Mouse (Mus musculus): ENCODE measurements around the gene Ctsf. TPM values are rescaled to one million over a fixed set of nuclear protein-coding genes. Genes with fewer than 3 reads are reported as not detected.

Gene Ctsf
- polyA plus RNA-seq (2014; fragmentation: Illumina TruSeq; extraction: RNeasy Lipid Tissue Mini Kit (QIAGEN cat#74804); ENCODE audit: low read depth, low replicate concordance), result 13.0 TPM

GRCm38 (mm10) chr19:4854552-4855469 lies at the start of gene Ctsf:
TSS of gene Ctsf (plus strand) at chr19:4855130.

DNA sequence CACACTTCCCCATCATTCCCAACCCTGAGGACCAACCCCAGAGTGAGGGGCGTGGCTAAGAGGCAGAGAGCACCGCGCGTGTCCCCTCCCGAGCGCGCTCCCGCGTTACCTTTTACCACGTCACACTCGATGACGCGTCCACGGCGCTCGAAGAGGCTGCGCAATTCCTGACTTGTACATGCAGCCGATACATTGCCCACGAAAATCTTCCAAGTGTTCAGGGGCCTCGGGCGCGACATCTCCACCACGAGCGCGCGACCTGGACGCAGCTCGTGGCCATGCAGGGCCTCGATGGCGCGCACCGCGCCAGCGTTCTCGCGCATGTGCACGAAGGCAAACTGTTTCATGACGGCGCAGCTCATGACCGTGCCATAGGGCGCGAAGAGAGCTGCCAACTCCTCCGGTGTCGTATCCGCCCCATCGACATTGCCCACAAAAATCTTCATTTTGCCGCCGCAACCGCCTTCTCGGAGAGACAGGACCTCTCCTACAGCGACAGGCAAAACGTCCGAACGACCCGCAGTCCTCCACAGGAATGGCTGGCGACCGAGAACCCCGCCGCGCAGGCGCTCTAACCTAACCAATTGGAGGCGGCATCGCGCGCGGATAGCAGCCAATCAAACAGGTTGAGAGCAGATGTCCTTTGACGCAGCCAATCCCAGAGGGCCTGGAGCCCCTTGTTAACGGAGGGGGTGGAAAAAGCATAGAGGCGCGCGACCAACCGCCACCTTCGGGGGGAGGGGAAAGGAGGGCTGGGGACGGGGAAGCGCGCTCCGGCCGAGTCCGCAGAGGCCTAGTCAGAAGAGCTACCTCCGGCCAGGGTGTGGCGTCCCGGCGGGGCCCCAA lies 43.6 kb upstream of the Ctsf start, which contains the start of the genes Gm21992 and Rbm14:
Gm21992 (minus strand) TSS at position 550 of the 846 bp plus-strand sequence.
Rbm14 (minus strand) TSS at position 572 of the 846 bp plus-strand sequence.

GRCm38 (mm10) chr19:4839149-4839548 lies 15.8 kb upstream of the Ctsf start, which contains the start of the genes Ccs and Ccdc87:
TSS of gene Ccs (minus strand) at chr19:4839332.
TSS of gene Ccdc87 (plus strand) at chr19:4839366.

GRCm38 (mm10) chr19:4877785-4878184 lies 22.9 kb downstream of the Ctsf start, which contains the start of gene Actn3:
TSS of gene Actn3 (minus strand) at chr19:4877909.

GRCm38 (mm10) chr19:4878405-4879323 lies 23.7 kb downstream of the Ctsf start, which contains the start of gene Zdhhc24:
TSS of gene Zdhhc24 (plus strand) at chr19:4878668.

DNA sequence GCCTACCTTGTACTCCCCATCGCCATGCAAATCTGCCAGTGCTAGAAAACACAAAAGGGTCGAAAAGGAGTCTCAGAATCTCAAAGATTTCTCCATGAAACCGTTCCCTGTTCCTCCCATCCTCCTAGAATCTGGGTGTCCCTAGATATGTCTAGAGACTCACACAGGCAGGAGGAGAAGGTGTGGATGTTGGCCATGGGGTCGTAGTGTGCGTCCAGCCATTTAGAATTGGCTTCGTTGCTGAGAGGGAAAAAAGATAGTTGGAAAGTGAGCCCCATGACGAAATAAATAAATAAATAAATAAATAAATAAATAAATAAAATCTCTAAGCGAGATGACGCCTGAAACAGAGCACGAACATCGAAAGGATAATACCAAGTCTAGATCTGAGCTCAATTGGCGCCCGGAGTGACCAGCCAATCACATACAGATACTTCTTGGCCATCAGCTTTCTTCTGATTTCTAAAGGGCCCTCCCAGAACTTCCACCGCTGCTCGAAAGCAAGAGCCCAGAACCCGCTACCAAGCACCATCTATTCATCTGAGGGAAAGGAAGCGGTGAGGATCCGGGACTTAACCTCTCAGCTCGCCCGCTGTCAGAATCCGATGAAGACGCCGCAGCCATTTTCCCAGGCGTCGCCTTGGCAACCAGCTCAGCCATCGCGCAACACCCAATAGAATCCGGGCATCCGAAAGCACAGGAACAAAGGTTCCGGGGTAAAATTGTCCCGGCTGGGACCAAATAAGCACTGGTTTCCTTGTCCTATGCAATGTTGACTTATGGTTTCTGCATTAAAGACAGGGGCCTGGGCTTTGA lies 51.3 kb downstream of the Ctsf start, which contains the start of gene Bbs1:
Bbs1 (minus strand) TSS at position 650 of the 816 bp plus-strand sequence.

Other genes starting within 250 kb of the Ctsf start
- gene Lrfn4, start 239.5 kb upstream of the Ctsf start, polyA plus RNA-seq (2014; fragmentation: Illumina TruSeq; extraction: RNeasy Lipid Tissue Mini Kit (QIAGEN cat#74804); ENCODE audit: low read depth, low replicate concordance), result not detected
- gene Rce1, start 229.5 kb upstream of the Ctsf start, polyA plus RNA-seq (2014; fragmentation: Illumina TruSeq; extraction: RNeasy Lipid Tissue Mini Kit (QIAGEN cat#74804); ENCODE audit: low read depth, low replicate concordance), result 1.7 TPM
- 0.19 TPM for gene Gm960, start 156.5 kb upstream of the Ctsf start, polyA plus RNA-seq (2014; fragmentation: Illumina TruSeq; extraction: RNeasy Lipid Tissue Mini Kit (QIAGEN cat#74804); ENCODE audit: low read depth, low replicate concordance)
- gene Sptbn2, start 144.0 kb upstream of the Ctsf start, polyA plus RNA-seq (2014; fragmentation: Illumina TruSeq; extraction: RNeasy Lipid Tissue Mini Kit (QIAGEN cat#74804); ENCODE audit: low read depth, low replicate concordance), result 2.0 TPM
- gene Rbm4b, start 98.6 kb upstream of the Ctsf start, polyA plus RNA-seq (2014; fragmentation: Illumina TruSeq; extraction: RNeasy Lipid Tissue Mini Kit (QIAGEN cat#74804); ENCODE audit: low read depth, low replicate concordance), result 11.6 TPM
- 5.6 TPM for gene Rbm4, start 61.2 kb upstream of the Ctsf start, polyA plus RNA-seq (2014; fragmentation: Illumina TruSeq; extraction: RNeasy Lipid Tissue Mini Kit (QIAGEN cat#74804); ENCODE audit: low read depth, low replicate concordance)
- gene Gm21992, start 43.5 kb upstream of the Ctsf start, polyA plus RNA-seq (2014; fragmentation: Illumina TruSeq; extraction: RNeasy Lipid Tissue Mini Kit (QIAGEN cat#74804); ENCODE audit: low read depth, low replicate concordance), result 14.7 TPM
- 1.9 TPM for gene Rbm14, start 43.5 kb upstream of the Ctsf start, polyA plus RNA-seq (2014; fragmentation: Illumina TruSeq; extraction: RNeasy Lipid Tissue Mini Kit (QIAGEN cat#74804); ENCODE audit: low read depth, low replicate concordance)
- gene Ccs, start 15.8 kb upstream of the Ctsf start, polyA plus RNA-seq (2014; fragmentation: Illumina TruSeq; extraction: RNeasy Lipid Tissue Mini Kit (QIAGEN cat#74804); ENCODE audit: low read depth, low replicate concordance), result 17.2 TPM
- not detected for gene Ccdc87, start 15.8 kb upstream of the Ctsf start, polyA plus RNA-seq (2014; fragmentation: Illumina TruSeq; extraction: RNeasy Lipid Tissue Mini Kit (QIAGEN cat#74804); ENCODE audit: low read depth, low replicate concordance)
- gene Actn3, start 22.8 kb downstream of the Ctsf start, polyA plus RNA-seq (2014; fragmentation: Illumina TruSeq; extraction: RNeasy Lipid Tissue Mini Kit (QIAGEN cat#74804); ENCODE audit: low read depth, low replicate concordance), result not detected
- gene Zdhhc24, start 23.5 kb downstream of the Ctsf start, polyA plus RNA-seq (2014; fragmentation: Illumina TruSeq; extraction: RNeasy Lipid Tissue Mini Kit (QIAGEN cat#74804); ENCODE audit: low read depth, low replicate concordance), result 3.2 TPM
- gene Bbs1, start 51.5 kb downstream of the Ctsf start, polyA plus RNA-seq (2014; fragmentation: Illumina TruSeq; extraction: RNeasy Lipid Tissue Mini Kit (QIAGEN cat#74804); ENCODE audit: low read depth, low replicate concordance), result 0.45 TPM
- gene Dpp3, start 73.2 kb downstream of the Ctsf start, polyA plus RNA-seq (2014; fragmentation: Illumina TruSeq; extraction: RNeasy Lipid Tissue Mini Kit (QIAGEN cat#74804); ENCODE audit: low read depth, low replicate concordance), result 4.6 TPM
- 0.42 TPM for gene Peli3, start 88.0 kb downstream of the Ctsf start, polyA plus RNA-seq (2014; fragmentation: Illumina TruSeq; extraction: RNeasy Lipid Tissue Mini Kit (QIAGEN cat#74804); ENCODE audit: low read depth, low replicate concordance)
- 22.6 TPM for gene Mrpl11, start 107.0 kb downstream of the Ctsf start, polyA plus RNA-seq (2014; fragmentation: Illumina TruSeq; extraction: RNeasy Lipid Tissue Mini Kit (QIAGEN cat#74804); ENCODE audit: low read depth, low replicate concordance)
- gene Npas4, start 135.2 kb downstream of the Ctsf start, polyA plus RNA-seq (2014; fragmentation: Illumina TruSeq; extraction: RNeasy Lipid Tissue Mini Kit (QIAGEN cat#74804); ENCODE audit: low read depth, low replicate concordance), result not detected
- not detected for gene Slc29a2, start 168.7 kb downstream of the Ctsf start, polyA plus RNA-seq (2014; fragmentation: Illumina TruSeq; extraction: RNeasy Lipid Tissue Mini Kit (QIAGEN cat#74804); ENCODE audit: low read depth, low replicate concordance)
- gene B4gat1, start 183.7 kb downstream of the Ctsf start, polyA plus RNA-seq (2014; fragmentation: Illumina TruSeq; extraction: RNeasy Lipid Tissue Mini Kit (QIAGEN cat#74804); ENCODE audit: low read depth, low replicate concordance), result 9.5 TPM
- 0.69 TPM for gene AC124502.3, start 183.8 kb downstream of the Ctsf start, polyA plus RNA-seq (2014; fragmentation: Illumina TruSeq; extraction: RNeasy Lipid Tissue Mini Kit (QIAGEN cat#74804); ENCODE audit: low read depth, low replicate concordance)
- 1.6 TPM for gene Brms1, start 186.2 kb downstream of the Ctsf start, polyA plus RNA-seq (2014; fragmentation: Illumina TruSeq; extraction: RNeasy Lipid Tissue Mini Kit (QIAGEN cat#74804); ENCODE audit: low read depth, low replicate concordance)
- gene Rin1, start 195.4 kb downstream of the Ctsf start, polyA plus RNA-seq (2014; fragmentation: Illumina TruSeq; extraction: RNeasy Lipid Tissue Mini Kit (QIAGEN cat#74804); ENCODE audit: low read depth, low replicate concordance), result not detected
- gene Cd248, start 212.9 kb downstream of the Ctsf start, polyA plus RNA-seq (2014; fragmentation: Illumina TruSeq; extraction: RNeasy Lipid Tissue Mini Kit (QIAGEN cat#74804); ENCODE audit: low read depth, low replicate concordance), result not detected
- not detected for gene Tmem151a, start 230.4 kb downstream of the Ctsf start, polyA plus RNA-seq (2014; fragmentation: Illumina TruSeq; extraction: RNeasy Lipid Tissue Mini Kit (QIAGEN cat#74804); ENCODE audit: low read depth, low replicate concordance)
- gene Yif1a, start 233.4 kb downstream of the Ctsf start, polyA plus RNA-seq (2014; fragmentation: Illumina TruSeq; extraction: RNeasy Lipid Tissue Mini Kit (QIAGEN cat#74804); ENCODE audit: low read depth, low replicate concordance), result 27.7 TPM
- gene Cnih2, start 243.4 kb downstream of the Ctsf start, polyA plus RNA-seq (2014; fragmentation: Illumina TruSeq; extraction: RNeasy Lipid Tissue Mini Kit (QIAGEN cat#74804); ENCODE audit: low read depth, low replicate concordance), result not detected

All from liver, adult 10 weeks (tissue).